Mouse (Mus musculus): Measurements from ENCODE around the gene Slc13a4.
A peak's percentile ranks its signal among the peaks of the same experiment; 100 is the strongest.

The Slc13a4 gene

GRCm38 (mm10) chr6:35302581-35302980 lies 5.3 kb downstream of the Slc13a4 start:
- DNase-seq (ENCODE audit: low read depth), result no peak

DNA sequence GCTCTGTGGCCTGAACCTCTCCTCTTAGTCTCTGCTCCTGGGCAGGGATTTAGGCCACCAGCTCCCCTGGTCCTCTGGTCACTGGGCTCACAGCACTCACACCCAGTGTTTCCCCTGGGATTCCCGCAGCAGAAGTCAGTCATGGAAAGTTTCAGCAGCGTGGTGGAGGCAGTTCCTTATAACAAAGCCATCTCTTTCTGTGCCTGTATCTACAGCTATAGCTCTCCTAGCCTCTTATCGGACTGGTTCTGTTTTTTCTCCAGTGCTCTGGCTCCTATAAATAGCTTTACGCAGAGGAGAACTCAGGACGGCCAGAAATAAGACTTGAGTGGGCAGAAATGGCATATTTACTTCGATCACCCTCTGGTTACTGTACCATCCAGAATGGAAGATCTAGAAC lies 9.6 kb downstream of the Slc13a4 start:
- DNase-seq (ENCODE audit: low read depth), result no peak

DNA sequence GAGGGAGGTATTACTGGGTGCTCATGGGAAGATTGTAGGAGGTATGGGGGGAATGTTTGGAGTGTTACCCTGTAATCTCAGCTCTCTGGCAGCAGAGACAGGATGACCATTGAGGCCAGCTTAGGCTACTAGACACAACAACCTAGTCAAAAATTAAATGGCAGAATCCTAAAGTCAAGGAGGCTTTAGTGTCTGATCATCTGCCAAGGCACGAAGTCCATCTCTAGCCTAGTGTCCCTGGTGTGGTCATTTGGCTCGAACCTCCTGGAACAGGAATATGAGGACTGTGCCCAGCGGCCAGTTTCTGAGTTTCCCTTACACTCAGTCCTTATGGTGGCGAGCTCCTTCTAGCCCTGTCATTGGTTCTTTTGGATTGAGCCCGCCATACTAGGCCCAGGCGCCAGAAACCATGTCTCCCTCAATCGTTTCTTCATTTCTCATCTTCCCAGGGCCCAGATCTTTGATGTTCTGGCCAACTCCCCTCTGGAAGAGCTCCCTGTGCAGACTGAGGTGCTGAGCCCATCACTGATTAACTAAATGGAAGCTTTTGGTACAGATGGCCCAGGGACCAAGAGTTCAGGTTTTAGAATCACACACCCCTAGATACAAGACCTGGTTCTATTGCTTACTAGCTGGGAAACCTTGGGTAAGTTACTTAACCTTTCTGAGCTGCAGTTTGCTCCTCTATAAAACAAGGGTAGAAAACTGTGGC lies 10.3 kb downstream of the Slc13a4 start:
- DNase-seq (ENCODE audit: low read depth), result no peak

- peak; percentile 64 for DNase-seq (ENCODE audit: low read depth)
Measured at GRCm38 (mm10) chr6:35297001-35297400, 10.9 kb downstream of the Slc13a4 start.

- no peak for DNase-seq (ENCODE audit: low read depth)
Measured at GRCm38 (mm10) chr6:35294964-35295363, 13.0 kb downstream of the Slc13a4 start.

DNA sequence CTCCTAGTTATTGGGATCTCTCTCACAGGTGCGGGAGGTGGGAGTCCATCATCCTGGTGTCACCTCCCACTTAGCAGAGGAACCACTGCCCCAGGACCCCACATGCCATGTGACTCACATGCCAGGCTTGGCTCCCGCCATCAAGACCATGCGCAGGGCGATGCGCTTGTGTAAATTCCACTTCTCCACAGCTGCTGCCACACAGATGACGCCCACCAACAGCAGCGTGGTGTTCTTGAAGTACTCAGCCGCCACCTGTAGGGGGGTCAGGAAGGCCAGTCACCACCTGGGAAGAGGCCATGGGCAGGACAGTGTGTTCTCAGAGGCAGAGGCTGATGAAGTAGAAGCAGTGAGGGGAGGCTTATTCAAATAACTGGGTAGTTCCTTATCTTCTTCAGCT lies 18.3 kb downstream of the Slc13a4 start:
- DNase-seq (ENCODE audit: low read depth), result no peak

DNA sequence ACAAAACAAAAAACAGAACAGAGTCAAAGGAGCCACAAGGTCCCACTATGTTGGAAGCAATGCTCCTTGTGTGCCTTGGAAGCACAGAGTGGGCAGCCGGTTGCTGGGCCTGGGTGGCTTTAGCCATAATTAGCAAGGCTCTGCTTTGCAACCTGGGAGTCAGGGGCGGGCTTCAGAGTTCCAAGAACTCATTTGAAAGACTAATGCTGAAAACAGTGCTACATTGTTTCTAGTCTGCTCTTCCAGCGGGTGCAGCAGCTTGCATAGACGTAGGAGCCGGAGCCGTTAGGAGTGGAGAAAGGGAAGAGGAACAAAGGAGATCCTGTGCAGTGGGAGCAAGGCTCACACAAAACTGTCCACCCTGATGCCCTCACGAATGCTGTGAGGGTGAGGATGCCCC lies 19.0 kb downstream of the Slc13a4 start:
- DNase-seq (ENCODE audit: low read depth), result no peak

GRCm38 (mm10) chr6:35288114-35288761 lies 19.7 kb downstream of the Slc13a4 start:
- peak; percentile 22 for DNase-seq (ENCODE audit: low read depth)

GRCm38 (mm10) chr6:35279306-35279705 lies 28.6 kb downstream of the Slc13a4 start:
- DNase-seq (ENCODE audit: low read depth), result no peak

- DNase-seq (ENCODE audit: low read depth), result no peak
Measured at GRCm38 (mm10) chr6:35277903-35278587, 29.9 kb downstream of the Slc13a4 start.

- peak; percentile 73 for DNase-seq (ENCODE audit: low read depth)
Measured at GRCm38 (mm10) chr6:35273391-35274082, 34.4 kb downstream of the Slc13a4 start.

- DNase-seq (ENCODE audit: low read depth), result no peak
Measured at GRCm38 (mm10) chr6:35271868-35272765, 35.8 kb downstream of the Slc13a4 start.

DNA sequence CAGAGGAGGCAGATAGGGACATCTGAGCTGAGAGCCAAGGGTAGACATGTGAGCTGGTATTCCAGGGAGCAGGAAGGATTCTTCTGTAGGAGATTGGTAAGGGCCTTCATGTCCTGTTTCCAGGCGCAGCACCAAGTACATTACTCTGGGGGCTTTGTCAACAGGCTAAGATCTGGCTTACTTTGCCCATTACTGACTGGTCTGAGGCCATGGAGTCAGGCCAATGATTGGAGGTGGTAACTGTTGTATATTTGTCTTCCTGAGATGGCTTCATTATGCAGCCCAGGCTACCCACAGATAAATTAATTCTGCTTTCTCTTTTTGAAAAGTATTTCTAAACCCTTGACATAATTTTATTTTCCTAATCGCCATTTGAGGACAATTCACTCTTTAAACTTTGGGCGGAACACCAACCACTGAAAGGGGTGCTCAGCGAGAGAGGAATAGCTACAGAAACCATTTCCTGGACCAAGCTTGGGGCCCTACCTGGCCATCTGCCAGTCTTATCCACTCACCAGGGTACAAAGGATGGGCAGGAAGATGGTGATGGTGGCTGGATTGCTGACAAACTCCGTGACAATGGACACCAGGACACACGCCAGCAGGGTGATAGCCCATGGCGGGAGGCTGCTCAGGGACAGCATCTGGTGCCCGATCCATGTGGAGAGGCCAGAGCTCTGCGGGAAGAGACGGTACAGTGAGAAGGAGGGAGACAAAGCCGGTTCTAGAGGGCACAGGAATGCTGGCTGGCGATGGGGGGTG lies 36.7 kb downstream of the Slc13a4 start:
- no peak for DNase-seq (ENCODE audit: low read depth)

DNA sequence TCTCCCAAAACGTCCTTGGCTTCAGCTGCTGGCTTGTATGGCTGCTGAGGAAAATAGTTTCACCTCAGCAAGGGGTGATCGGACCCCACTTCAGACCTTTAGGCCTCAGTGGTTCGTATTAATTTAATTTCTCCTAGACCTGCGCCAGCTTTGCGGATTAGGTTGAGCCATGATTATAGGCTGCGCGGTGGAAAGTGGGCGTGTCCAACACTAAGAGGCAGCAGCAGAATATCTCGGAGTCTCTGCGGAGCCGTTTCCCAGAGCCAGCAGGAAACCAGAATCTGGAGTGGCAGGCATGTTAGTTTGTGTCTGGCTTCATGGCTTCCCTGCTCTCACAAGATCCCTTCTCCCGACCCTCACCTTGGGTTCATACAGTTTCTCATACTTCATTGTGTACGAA lies 38.3 kb downstream of the Slc13a4 start:
- DNase-seq (ENCODE audit: low read depth), result no peak

DNA sequence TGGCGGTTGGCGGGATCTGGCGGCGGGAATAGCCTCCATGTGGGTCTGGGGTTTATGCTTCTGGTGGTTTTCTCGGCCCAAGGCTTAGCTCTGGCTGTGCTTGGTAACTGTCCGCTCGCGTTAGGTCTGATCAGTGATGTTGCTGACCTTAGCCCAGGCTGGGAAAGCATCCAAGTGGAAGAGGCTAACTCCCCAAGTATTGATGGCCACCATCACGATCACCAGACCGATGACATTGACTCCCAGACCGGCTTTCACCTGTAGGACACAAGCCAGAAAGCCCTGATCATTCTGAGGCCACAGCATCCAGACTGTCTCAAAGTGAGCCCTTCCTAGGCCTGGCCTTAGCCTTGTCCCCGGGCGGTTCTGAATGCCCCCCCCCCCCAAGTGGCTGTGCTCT lies 39.2 kb downstream of the Slc13a4 start:
- no peak for DNase-seq (ENCODE audit: low read depth)

DNA sequence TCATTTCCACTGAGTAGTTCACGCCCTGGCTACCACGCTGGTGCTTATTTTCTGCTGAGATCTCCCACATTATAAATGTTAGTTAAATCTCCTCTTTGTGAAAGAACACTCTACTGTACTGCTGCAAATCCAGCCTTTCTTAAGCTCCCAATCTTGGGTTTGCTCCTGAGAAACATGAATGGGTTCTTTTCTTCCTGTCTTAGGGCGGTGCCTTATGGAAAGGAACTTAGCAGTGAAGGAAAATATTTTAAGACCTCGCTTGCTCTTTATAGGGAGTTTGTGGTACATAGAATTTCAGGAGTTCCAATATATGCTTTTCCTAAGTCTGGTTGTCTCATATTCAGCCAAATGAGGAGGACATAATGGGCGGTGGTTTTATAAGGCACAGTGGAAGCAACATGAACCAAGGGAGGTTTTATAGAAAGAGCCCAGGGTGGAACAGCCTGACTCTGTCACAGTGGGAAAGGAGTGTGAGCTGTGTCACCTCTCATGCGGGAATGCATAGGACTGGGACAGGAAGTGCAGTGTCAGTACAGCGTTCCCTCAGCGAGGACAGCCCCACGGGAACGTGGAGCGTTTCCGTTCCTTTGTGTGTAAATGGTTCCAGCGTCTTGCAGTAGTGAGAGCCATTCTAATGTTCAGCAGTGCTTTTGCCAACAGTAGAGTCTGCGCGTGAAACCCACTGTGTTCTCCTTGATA lies 42.2 kb downstream of the Slc13a4 start:
- DNase-seq (ENCODE audit: low read depth), result no peak

- DNase-seq (ENCODE audit: low read depth), result no peak
Measured at GRCm38 (mm10) chr6:35260531-35260930, 47.4 kb downstream of the Slc13a4 start.

DNA sequence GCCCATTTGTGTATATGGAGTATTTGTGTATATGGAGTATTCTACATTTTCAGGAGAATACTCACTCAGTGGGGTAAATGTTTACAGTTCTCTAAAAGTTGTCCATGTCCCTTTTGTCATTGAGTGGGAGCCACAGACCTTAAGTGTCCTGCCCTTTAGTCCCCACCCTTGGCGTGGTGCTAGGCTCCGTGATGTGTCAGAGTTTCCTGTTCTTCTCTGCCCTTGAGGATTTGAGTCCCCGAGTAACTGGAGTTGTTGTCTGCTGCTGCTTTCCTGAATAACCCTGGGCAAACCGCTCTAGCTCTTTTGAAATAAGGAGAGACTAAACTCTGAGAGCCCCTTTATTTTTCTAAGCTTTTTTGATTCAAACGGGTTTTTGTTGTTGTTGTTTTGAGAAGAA lies 48.4 kb downstream of the Slc13a4 start:
- DNase-seq (ENCODE audit: low read depth), result no peak

DNA sequence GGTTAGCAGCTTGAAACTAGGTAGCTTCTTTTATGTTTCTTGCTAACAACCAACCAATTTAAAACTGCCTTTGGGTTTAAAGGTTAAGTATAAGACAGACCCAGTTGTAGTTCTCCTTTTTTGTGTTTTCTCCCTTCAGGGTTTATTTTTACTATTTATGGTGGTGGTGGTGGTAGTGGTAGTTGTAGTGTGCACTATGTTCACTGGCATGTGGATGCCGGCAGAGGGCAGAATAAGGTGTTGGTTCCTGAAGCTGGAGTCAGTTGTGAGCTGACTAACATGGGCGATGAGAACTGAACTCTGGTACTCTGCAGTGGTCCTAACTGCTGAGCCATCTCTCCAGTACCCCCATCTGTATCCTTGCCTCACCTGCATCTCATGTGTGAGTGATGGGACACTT lies 49.0 kb downstream of the Slc13a4 start:
- DNase-seq (ENCODE audit: low read depth), result no peak

DNA sequence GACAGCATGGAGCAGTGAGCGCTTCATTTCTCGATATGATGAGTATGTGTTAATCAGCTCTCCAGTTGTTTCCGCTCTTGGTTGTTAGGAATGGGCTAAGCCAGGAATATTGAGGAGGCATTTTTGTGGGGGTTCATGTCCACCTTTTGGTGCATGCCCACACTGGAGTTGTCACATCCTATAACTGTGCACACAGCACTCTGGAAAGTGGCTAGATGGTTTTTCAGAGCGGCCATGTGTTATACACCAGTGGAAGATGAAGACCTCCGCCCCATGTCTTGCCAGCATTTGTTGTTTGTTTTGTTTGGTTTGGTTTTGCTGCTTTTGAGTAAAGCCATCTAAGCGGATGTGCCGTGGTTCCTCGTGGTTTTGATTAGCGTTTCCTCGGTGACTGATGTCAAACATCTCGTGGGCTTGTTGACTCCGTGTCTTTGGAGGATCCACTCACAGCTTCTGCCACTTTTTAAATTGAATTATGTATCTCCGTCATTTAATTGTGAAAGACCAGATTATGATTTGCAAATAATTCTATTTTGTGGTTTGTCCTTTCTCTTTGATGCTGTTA lies 50.2 kb downstream of the Slc13a4 start:
- no peak for DNase-seq (ENCODE audit: low read depth)

Measured in NIH3T3 (cell line).